Mouse (Mus musculus) liver, embryonic 13.5 days (tissue): ENCODE measurements around the gene Aplp1. TPM values are rescaled to one million over a fixed set of nuclear protein-coding genes. Genes with fewer than 3 reads are reported as not detected.
"Not testable (repeated sequence)": the region's sequence is repeated elsewhere in the genome, so short reads cannot be mapped to it uniquely, and the experiment has no call there.

Experiments
- ATAC-seq: fragments of 200-750 bp; cut with Nextera tagmentation; 2 replicates; pipeline ENCODE4 v1.8.0; 2017; ENCODE audit warnings: low read depth, mild to moderate bottlenecking, moderate number of reproducible peaks, moderate library complexity
- DNase-seq: peaks from one replicate; pipeline ENCODE4 v3.0.0; 2022
- H3K27ac ChIP-seq: fragments of 300-500 bp; sonication (generic); 2 replicates; pipeline ENCODE4 v1.5.1; 2015; ENCODE audit warnings: moderate library complexity, mild to moderate bottlenecking, inconsistent platforms
- H3K27me3 ChIP-seq: fragments of 300-500 bp; sonication (generic); 2 replicates; pipeline ENCODE4 v1.6.1; 2015; ENCODE audit warnings: mild to moderate bottlenecking, inconsistent platforms
- H3K36me3 ChIP-seq: fragments of 300-500 bp; sonication (generic); 2 replicates; pipeline ENCODE4 v1.6.1; 2015; ENCODE audit warnings: mild to moderate bottlenecking, inconsistent platforms
- H3K4me1 ChIP-seq: fragments of 300-500 bp; sonication (generic); replicated peaks from 2 replicates; pipeline ENCODE4 v1.6.1; 2015; ENCODE audit warnings: inconsistent platforms
- H3K4me2 ChIP-seq: fragments of 300-500 bp; sonication (generic); 2 replicates; pipeline ENCODE4 v1.6.1; 2015; ENCODE audit warnings: inconsistent platforms, mild to moderate bottlenecking, moderate library complexity
- H3K4me3 ChIP-seq: fragments of 300-500 bp; sonication (generic); replicated peaks from 2 replicates; pipeline ENCODE4 v1.5.1; 2015; ENCODE audit warnings: mild to moderate bottlenecking, inconsistent platforms
- H3K9ac ChIP-seq: fragments of 300-500 bp; sonication (generic); 2 replicates; pipeline ENCODE4 v1.6.1; 2015; ENCODE audit warnings: mild to moderate bottlenecking, inconsistent platforms
- H3K9me3 ChIP-seq: fragments of 300-500 bp; sonication (generic); replicated peaks from 2 replicates; pipeline ENCODE4 v1.6.1; 2016; ENCODE audit warnings: inconsistent platforms
- WGBS: fragments of 180-500 bp; shearing (Covaris S2); methylation state at CpG from one replicate; pipeline ENCODE4 v1.1.7; 2015; ENCODE audit not compliant: insufficient replicate concordance; 5-methylcytosine and 5-hydroxymethylcytosine counted together
- polyA plus RNA-seq: library from polyadenylated mRNA; unstranded; fragments of >200 nt; fragmentation: Nextera tagmentation; extraction: Ambion mirVana; gene quantifications from 2 replicates; pipeline ENCODE4 v1.2.1, GENCODE M21; 2015

The Aplp1 gene
- 4.6 and 4.7 TPM in 2 replicates for polyA plus RNA-seq

DNA sequence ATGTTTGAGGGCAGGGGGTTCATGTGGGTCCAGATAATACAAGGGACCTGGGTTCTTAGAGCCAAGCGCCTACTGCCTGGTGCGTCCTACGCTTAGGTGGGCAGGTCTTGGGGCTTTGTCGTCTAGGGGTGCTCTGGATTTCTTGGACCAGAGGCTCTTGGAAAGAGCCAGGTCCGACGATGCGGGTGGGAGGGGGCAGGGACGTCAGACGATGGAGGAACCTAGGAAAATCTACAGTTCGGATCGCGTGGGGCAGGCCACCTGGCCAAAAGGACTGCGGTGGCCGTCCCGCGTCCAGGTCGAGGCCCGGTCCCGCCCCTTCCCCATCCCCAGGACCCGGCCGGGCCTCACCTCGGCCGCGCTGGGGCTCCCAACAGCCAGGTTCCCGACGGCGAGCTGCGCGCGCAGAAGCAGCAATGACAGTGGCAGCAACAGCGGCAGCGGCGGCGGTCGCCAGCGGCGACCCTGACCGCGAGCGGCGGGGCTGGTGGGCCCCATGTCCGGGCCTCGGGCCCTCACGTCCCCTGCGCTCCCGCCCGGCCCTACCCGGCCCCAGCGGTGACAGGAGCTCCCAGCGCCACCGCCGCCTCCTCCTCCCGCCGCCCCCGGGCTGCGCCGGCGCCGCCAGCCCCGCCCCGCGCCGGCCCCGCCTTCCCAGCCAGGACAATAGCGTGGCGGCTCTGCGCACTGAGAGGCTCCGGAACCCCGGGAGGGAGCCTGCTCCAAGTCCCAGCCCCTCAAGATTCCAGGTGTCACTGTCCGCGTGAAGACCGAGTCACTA, at the start of gene Aplp1:
Aplp1 (minus strand) TSS at position 565 of the 781 bp plus-strand sequence.
- Histone ChIP-seq H3K9me3 (peaks cover 4% of the 10 kb centered on the region; the same call in 1 of the 2 replicates), H3K4me2 (peak within 1 kb of the TSS; percentile 73), H3K27me3 (peaks cover 46% of the 10 kb centered on the region), H3K4me1 (peaks cover 16% of the 10 kb centered on the region), H3K9ac (peak within 1 kb of the TSS; percentile 50; the same call in 1 of the 2 replicates), H3K36me3 (no peaks in the 10 kb centered on the region), H3K27ac (no peak within 1 kb of the TSS), H3K4me3 (peak within 1 kb of the TSS; percentile 61)
- ATAC-seq (peak; percentile 47), DNase-seq (no peak)
- WGBS: under 1% methylated on average over 72 of the region's 72 CpGs

DNA sequence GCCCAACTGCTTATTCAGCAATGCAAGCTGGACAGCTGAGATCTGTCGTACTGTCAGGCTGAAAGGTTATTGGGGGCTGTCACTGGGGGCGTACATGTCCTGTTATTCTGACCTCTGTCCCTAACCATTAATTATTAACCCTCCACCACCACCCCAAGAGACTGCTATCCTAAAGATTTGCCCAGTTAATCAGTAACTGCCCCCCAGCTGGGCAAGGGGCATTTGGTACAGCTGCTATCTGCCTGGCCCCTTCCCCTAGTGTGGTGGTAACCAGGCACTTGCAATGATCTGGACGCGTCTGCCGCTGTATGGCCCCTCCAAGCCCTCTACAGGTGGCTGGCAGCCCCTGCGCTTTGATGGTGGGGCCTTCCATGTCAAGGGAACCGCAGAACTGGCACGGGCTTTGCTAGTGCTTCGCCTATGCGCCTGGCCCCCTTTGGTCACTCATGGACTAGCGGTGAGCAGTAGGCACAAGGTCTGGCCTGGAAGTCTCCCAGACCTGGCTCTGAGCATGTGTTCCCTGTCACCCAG, 48.1 kb upstream of the Aplp1 start, which contains the start of gene Prodh2:
Prodh2 (plus strand) TSS at position 222 of the 531 bp plus-strand sequence.
- peaks cover 5% of the 10 kb centered on the region; the same call in 1 of the 2 replicates for H3K4me1 ChIP-seq
- 48% methylated on average over 11 of the region's 11 CpGs for WGBS
- DNase-seq (no peak), ATAC-seq (peak; percentile 78)
- no peaks in the 10 kb centered on the region for H3K36me3 ChIP-seq
- H3K4me3 ChIP-seq: peak within 1 kb of the TSS; percentile 51
- peak within 1 kb of the TSS; percentile 45 for H3K4me2 ChIP-seq
- peak within 1 kb of the TSS; percentile 50 for H3K9ac ChIP-seq
- no peaks in the 10 kb centered on the region for H3K9me3 ChIP-seq
- peak within 1 kb of the TSS; percentile 61 for H3K27ac ChIP-seq
- no peaks in the 10 kb centered on the region for H3K27me3 ChIP-seq

DNA sequence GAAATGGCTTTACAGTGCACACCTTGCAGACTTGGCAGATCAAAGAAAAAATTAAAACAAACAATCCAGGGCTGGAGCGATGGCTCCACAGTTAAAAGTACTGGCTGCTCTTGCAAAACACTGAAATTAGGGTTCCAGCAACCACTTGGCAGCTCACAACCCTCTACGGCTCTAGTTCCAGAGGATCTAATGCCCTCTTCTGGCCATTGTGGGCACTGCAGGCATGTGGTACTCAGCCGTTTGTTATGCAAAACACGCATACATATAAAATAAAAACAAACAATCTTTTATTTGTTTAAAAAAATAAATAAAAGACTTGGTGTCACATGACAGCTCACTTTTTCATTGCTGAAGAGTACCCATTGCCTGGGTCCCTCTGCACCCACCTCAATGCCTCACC, 47.4 kb upstream of the Aplp1 start:
- H3K4me1 ChIP-seq: peaks cover 5% of the 10 kb centered on the region; the same call in 1 of the 2 replicates
- ATAC-seq: no peak
- no peak overlapping the region for H3K27ac ChIP-seq
- peak; percentile 43 for DNase-seq
- no peak overlapping the region for H3K9ac ChIP-seq
- WGBS: 13% methylated on average over 4 of the region's 4 CpGs
- H3K4me2 ChIP-seq: peak overlapping the region; percentile 19; the same call in 1 of the 2 replicates
- H3K9me3 ChIP-seq: no peaks in the 10 kb centered on the region
- H3K27me3 ChIP-seq: no peaks in the 10 kb centered on the region
- H3K36me3 ChIP-seq: no peaks in the 10 kb centered on the region
- H3K4me3 ChIP-seq: no peak overlapping the region

DNA sequence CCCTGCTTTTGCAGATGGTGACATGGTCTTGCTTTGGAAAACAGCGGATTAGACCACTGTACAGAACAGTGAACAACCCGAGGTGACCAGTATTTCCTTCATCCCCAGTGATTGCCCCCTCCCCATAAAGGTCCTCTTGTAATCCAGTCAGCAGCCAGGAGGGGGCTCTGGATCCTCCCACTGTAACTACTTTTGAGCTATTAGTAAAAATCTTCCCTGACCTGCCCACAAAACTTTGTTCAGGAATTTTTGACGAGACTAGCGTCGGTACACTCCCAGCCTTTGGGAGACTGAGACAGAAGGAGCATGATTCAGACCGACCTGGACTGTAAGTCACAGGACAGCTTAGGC, 45.6 kb upstream of the Aplp1 start:
- no peak overlapping the region for H3K4me2 ChIP-seq
- H3K27me3 ChIP-seq: no peaks in the 10 kb centered on the region
- H3K4me3 ChIP-seq: no peak overlapping the region
- no peak overlapping the region for H3K9ac ChIP-seq
- ATAC-seq (no peak), DNase-seq (no peak)
- H3K27ac ChIP-seq: no peak overlapping the region
- H3K9me3 ChIP-seq: no peaks in the 10 kb centered on the region
- H3K36me3 ChIP-seq: no peaks in the 10 kb centered on the region
- H3K4me1 ChIP-seq: peaks cover 5% of the 10 kb centered on the region; the same call in 1 of the 2 replicates
- WGBS: 26% methylated on average over 6 of the region's 6 CpGs

DNA sequence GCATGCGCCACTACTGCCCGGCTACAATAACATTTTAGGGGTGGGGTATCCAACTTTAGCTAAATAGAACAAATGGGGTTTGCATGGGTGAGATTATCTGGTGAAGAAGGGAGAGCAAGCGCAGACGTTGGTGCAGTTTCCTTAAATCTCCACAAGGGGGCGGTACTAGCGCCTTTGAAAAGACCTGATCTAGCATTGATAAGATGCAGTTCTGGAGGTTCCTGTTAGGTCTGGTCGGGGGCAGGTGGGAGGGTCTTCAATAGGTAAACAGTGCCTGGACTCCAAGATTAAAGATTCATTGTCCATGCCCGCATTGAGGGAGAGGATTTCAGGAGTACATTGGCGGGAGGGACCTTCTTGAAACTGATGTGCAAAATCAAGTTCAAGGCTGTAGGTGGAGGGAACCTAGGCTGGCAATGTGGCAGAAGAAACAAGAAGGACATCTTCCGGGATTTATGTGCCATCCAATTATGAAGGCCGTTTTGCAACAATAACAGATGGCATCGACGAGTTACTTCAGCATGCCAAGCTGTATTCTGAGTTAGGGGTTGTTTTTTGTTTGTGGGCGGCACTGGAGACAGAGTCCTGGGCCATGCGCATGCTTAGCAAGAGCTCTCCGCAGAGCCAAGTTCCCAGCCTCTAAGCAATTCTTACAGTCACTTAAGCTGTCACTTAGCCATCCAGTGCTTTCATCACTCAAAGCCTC, 45.1 kb upstream of the Aplp1 start:
- no peak for DNase-seq
- H3K36me3 ChIP-seq: no peaks in the 10 kb centered on the region
- H3K4me1 ChIP-seq: peaks cover 5% of the 10 kb centered on the region; the same call in 1 of the 2 replicates
- no peak overlapping the region for H3K4me3 ChIP-seq
- H3K27ac ChIP-seq: no peak overlapping the region
- WGBS: 29% methylated on average over 16 of the region's 16 CpGs
- no peak for ATAC-seq
- H3K9me3 ChIP-seq: no peaks in the 10 kb centered on the region
- H3K27me3 ChIP-seq: no peaks in the 10 kb centered on the region
- H3K9ac ChIP-seq: no peak overlapping the region
- H3K4me2 ChIP-seq: no peak overlapping the region

DNA sequence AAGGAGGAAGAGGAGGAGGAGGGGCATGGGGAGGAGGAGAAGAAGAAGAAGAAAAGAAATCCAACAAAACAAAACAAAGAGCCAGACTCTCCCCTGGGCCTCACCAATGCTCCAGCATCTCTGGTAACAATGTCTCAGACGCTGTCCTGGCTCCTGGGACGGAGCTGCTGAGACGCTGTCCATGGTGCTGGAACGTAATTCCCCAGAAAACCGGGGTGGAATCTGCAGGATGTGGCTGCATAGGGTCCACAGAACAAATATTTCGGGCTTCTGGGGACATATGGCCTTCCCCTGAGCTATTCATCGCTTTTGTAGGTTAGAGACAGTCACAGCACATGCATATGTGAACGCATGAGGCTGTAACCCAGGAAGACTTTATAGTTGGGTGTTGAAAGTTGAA, 38.9 kb upstream of the Aplp1 start:
- no peak overlapping the region for H3K4me3 ChIP-seq
- H3K4me1 ChIP-seq: no peaks in the 10 kb centered on the region
- H3K4me2 ChIP-seq: no peak overlapping the region
- WGBS: 11% methylated on average over 8 of the region's 8 CpGs
- H3K27me3 ChIP-seq: peaks cover 8% of the 10 kb centered on the region; the same call in 1 of the 2 replicates
- H3K27ac ChIP-seq: no peak overlapping the region
- DNase-seq (no peak), ATAC-seq (no peak)
- H3K36me3 ChIP-seq: no peaks in the 10 kb centered on the region
- no peak overlapping the region for H3K9ac ChIP-seq
- no peaks in the 10 kb centered on the region for H3K9me3 ChIP-seq

DNA sequence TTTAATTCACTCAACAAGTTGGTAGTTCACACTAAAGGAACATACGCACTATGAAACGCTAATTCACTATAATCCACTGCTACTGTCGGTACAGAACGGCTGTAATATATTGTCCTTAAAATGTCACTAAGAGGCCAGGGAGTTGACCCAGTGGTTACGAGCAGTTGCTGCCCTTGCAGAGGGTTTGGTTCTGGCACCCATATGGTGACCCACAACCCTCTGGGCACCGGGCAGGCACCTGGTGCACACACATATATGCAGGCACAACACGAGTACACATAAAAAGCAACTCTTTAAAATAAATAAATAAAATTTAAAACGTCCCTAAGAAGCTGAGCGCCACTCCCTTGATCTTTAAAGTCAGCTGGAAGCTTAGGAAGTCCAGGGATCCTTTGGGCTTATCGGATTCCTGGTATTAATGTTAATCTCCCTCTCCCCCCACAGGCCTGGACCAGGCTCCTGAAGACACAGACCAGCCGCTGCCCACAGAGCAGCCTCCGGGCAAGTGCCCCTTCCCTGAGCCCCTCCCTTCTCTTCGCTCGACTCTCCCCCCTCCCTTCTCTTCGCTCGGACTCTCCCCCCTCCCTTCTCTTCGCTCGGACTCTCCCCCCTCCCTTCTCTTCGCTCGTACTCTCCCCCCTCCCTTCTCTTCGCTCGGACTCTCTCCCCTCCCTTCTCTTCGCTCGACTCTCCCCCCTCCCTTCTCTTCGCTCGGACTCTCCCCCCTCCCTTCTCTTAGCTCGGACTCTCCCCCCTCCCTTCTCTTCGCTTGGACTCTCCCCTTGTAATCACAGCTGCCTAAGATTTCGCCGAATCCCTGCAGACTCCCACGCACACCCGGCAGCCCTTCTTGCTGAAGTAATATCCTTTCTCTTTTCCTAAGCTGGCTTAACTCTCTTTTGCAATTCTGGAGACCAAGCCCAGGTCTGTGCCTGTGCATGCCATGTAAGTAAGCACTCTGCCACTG, 32.4 kb upstream of the Aplp1 start:
- Histone ChIP-seq H3K9me3 (no peaks in the 10 kb centered on the region), H3K9ac (no peak overlapping the region), H3K4me3 (peak overlapping the region; percentile 18; the same call in 1 of the 2 replicates), H3K4me2 (peak overlapping the region; percentile 28), H3K27me3 (peaks cover 17% of the 10 kb centered on the region; the same call in 1 of the 2 replicates), H3K36me3 (no peaks in the 10 kb centered on the region), H3K4me1 (no peaks in the 10 kb centered on the region), H3K27ac (no peak overlapping the region)
- 12% methylated on average over 31 of the region's 32 CpGs for WGBS
- ATAC-seq: no peak
- DNase-seq: no peak

DNA sequence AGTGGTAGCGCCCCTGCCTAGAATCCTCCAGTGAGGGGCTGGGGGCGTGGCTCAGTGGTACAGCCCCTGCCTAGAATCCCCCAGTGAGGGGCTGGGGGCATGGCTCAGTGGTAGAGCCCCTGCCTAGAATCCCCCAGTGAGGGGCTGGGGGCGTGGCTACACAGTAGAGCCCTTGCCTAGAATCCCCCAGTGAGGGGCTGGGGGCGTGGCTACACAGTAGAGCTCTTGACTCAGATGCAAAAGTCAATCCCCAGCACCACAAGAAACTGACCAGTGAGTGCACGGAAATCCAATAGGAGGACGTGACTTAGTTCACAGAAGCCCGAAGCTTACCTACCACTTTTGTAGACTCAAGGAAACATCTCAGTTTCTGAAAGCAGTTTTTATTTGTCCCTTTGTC, 30.8 kb upstream of the Aplp1 start:
- H3K27me3 ChIP-seq: peaks cover 14% of the 10 kb centered on the region; the same call in 1 of the 2 replicates
- not testable (repeated sequence) for ATAC-seq, H3K27ac ChIP-seq, DNase-seq, H3K9me3 ChIP-seq, H3K4me1 ChIP-seq, H3K36me3 ChIP-seq, H3K9ac ChIP-seq, H3K4me2 ChIP-seq, H3K4me3 ChIP-seq
- WGBS: 69% methylated on average over 7 of the region's 7 CpGs

DNA sequence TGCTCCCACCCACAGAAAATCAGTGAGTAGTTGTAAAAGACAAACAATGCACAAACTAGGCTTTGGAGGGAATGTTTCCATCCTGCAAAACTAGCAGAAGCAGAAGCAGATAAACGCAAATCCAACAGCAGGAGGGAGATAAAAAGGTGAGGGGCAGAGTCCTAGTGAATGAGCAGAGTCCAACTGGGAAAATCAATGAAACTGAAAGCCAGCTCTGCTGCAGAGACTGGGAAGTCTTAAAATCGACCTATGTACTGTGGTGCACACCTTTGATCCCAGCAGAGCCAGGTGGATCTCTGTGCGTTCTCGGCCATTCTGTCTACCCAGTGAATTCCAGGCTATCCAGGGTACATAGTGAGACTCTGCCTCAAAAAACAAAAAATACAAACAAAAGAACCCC, 29.7 kb upstream of the Aplp1 start:
- peak; percentile 71 for ATAC-seq
- H3K27me3 ChIP-seq: 0 out of 2 replicates have a peak, but pooled peaks cover 12% of the 10 kb centered on the region
- no peak overlapping the region for H3K4me3 ChIP-seq
- H3K9ac ChIP-seq: no peak overlapping the region
- no peak for DNase-seq
- H3K27ac ChIP-seq: peak overlapping the region; percentile 54; the same call in 1 of the 2 replicates
- H3K36me3 ChIP-seq: no peaks in the 10 kb centered on the region
- no peaks in the 10 kb centered on the region for H3K4me1 ChIP-seq
- no peak overlapping the region for H3K4me2 ChIP-seq
- 52% methylated on average over 4 of the region's 4 CpGs for WGBS
- no peaks in the 10 kb centered on the region for H3K9me3 ChIP-seq

DNA sequence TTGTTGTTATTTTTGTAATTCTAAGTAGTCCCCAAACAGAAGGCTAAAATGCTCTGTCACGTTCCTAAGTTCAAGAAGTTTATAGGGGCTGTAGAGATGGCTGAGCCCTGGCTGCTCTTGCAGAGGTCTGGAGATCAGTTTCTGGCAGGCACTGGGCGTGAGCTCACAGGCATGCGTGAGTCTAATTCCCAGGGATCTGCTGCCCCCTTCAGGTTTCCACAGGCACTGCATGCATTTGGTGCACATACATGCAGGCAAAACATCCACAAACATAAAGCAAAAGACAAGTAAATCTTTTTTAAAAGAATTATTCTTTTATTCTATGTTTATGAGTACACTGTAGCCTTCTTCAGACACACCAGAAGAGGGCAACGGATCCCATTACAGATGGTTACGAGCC, 27.1 kb upstream of the Aplp1 start:
- peaks cover 10% of the 10 kb centered on the region for H3K27me3 ChIP-seq

More for the DNA sequence above, 27.1 kb upstream of the Aplp1 start:
- Histone ChIP-seq H3K4me1 (no peaks in the 10 kb centered on the region), H3K4me2 (no peak overlapping the region), H3K36me3 (no peaks in the 10 kb centered on the region), H3K9me3 (no peaks in the 10 kb centered on the region), H3K9ac (no peak overlapping the region), H3K4me3 (no peak overlapping the region), H3K27ac (no peak overlapping the region)
- 47% methylated on average over 5 of the region's 5 CpGs for WGBS
- no peak for DNase-seq
- ATAC-seq: no peak
